Mouse (Mus musculus): ENCODE results near the gene Nktr.
A peak's percentile ranks its signal among the peaks of the same experiment; 100 is the strongest.

DNA sequence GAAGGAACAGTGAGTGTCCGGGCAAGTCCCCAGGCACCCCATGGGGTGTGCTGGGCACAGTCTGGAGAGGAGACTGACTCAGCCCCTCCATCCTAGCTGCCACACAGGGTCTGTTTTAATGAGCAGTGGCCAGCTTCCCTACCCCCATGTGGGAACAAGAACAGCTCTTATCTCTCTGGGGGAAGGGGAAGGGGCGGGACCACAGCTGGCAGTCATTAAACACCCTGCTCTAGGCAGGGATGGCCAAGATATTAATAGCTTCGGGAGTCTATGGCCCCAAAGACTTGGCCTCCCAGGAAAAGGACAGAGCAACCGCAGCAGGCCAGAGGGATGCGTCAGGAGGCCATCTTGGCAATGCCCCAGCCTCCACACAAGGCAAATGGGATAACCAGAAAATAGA, 46.7 kb upstream of the Nktr start:
- TF ChIP-seq POLR2A (IDR thresholded peaks at IDR 0.05; ENCODE audit: insufficient read depth, low read depth, low read length) (no peak), CTCF (IDR thresholded peaks at IDR 0.05) (no peak), EP300 (IDR thresholded peaks at IDR 0.05; ENCODE audit: insufficient read depth, low read depth, low read length) (0 out of 2 replicates have a peak, but pooled peaks have one; percentile 27)

Measured in heart, adult 2 months (tissue).